Mouse (Mus musculus) heart, embryonic 15.5 days (tissue): ENCODE measurements around the gene Uba5. TPM values are rescaled to one million over a fixed set of nuclear protein-coding genes. Genes with fewer than 3 reads are reported as not detected.

Experiments used
- ATAC-seq: fragments of 200-750 bp; cut with Nextera tagmentation; replicated peaks from 2 replicates; pipeline ENCODE4 v1.8.0; 2017; ENCODE audit warnings: low read depth, moderate TSS enrichment; ENCODE audit not compliant: insufficient number of reproducible peaks, insufficient read depth, low FRiP score
- H3K27ac ChIP-seq: fragments of 300-500 bp; sonication (generic); 2 replicates; pipeline ENCODE4 v1.5.1; 2015; ENCODE audit warnings: mild to moderate bottlenecking, inconsistent platforms
- H3K27me3 ChIP-seq: fragments of 300-500 bp; sonication (generic); 2 replicates; pipeline ENCODE4 v1.6.1; 2015; ENCODE audit warnings: inconsistent platforms
- H3K36me3 ChIP-seq: fragments of 300-500 bp; sonication (generic); 2 replicates; pipeline ENCODE4 v1.6.1; 2015; ENCODE audit warnings: mild to moderate bottlenecking, inconsistent platforms
- H3K4me1 ChIP-seq: fragments of 300-500 bp; sonication (generic); replicated peaks from 2 replicates; pipeline ENCODE4 v1.6.1; 2015; ENCODE audit warnings: inconsistent platforms
- H3K4me2 ChIP-seq: fragments of 300-500 bp; sonication (generic); 2 replicates; pipeline ENCODE4 v1.6.1; 2015; ENCODE audit warnings: inconsistent platforms, mild to moderate bottlenecking, moderate library complexity
- H3K4me3 ChIP-seq: fragments of 300-500 bp; sonication (generic); 2 replicates; pipeline ENCODE4 v1.5.1; 2015; ENCODE audit warnings: mild to moderate bottlenecking, inconsistent platforms
- H3K9ac ChIP-seq: fragments of 300-500 bp; sonication (generic); 2 replicates; pipeline ENCODE4 v1.6.1; 2015; ENCODE audit warnings: mild to moderate bottlenecking, inconsistent platforms
- H3K9me3 ChIP-seq: fragments of 300-500 bp; sonication (generic); replicated peaks from 2 replicates; pipeline ENCODE4 v1.6.1; 2016; ENCODE audit warnings: inconsistent platforms
- WGBS: fragments of 180-500 bp; shearing (Covaris S2); methylation state at CpG from one replicate; pipeline ENCODE4 v1.1.7; 2015; ENCODE audit warnings: mixed read lengths; 5-methylcytosine and 5-hydroxymethylcytosine counted together
- polyA plus RNA-seq: library from polyadenylated mRNA; unstranded; fragments of >200 nt; fragmentation: Nextera tagmentation; extraction: Ambion mirVana; gene quantifications from 2 replicates; pipeline ENCODE4 v1.2.1, GENCODE M21; 2015

Gene Uba5
- polyA plus RNA-seq, 1 experiment from 2014 or later = 31.3 TPM

DNA sequence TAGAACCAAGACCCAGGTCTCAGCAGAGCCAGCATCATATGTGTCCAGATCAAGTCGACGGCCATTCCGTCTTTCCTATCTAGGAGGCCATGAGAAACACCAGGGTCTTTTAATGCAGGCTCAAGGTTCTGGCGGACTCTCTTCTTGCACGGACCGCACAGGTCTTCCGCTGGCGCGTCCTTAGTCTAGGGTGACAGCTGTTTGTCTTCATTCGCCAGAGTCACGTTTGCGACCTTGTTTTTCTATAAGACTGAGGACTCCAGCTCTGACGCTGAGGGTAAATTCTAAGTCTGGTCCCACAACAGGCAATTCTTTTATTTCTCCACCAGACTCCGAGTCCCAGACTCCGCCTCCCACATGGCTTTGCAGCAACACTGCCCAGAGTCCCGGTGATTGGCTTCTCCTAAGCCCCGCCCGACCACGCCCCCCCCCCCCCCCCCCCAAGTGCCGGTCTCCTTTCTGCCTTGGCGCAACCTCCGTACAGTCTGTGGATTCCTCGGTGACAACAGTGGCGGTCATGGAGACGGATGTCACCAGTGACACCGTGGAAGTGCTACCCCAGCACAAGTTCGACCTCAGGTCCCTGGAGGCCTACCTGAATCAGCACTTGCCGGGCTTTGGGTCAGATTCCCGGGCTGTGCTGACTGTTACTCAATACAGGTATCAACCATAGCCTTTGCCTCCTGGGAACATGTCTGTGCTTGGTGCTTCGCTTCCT, 469 bp upstream of the Uba5 start, which contains the start of gene Acad11:
Gene Acad11, plus strand, starts transcription at position 134 of the 718 bp plus-strand sequence.
- Histone ChIP-seq H3K9me3 (no peaks in the 10 kb centered on the region), H3K27me3 (no peaks in the 10 kb centered on the region), H3K36me3 (peaks cover 13% of the 10 kb centered on the region), H3K4me2 (peak within 1 kb of the TSS; percentile 78), H3K4me1 (peaks cover 19% of the 10 kb centered on the region), H3K4me3 (peak within 1 kb of the TSS; percentile 84), H3K27ac (peak within 1 kb of the TSS; percentile 78), H3K9ac (peak within 1 kb of the TSS; percentile 84)
- WGBS = under 1% methylated on average over 27 of the region's 30 CpGs
- peak; percentile 92 for ATAC-seq

DNA sequence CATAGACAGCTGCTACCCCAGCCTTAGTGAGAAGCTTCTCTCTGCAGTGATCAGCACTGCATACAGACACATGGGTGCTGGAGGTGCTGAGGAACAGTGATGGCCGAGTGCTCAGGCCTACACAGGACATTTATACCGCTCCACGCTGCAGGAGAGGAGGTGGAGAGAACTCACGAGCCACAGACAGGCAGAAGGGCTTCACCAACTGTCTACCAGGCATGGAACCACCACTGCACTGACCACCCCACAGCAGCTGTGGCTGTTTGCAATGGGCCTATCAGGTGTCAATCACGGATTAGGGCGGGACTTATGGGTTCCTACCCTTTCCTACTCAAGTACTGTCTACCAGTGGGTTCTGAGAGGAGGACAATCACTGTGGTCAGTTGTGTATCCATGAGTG, 11.9 kb downstream of the Uba5 start:
- Histone ChIP-seq H3K4me2 (no peak overlapping the region), H3K4me3 (no peak overlapping the region), H3K4me1 (no peaks in the 10 kb centered on the region), H3K27me3 (no peaks in the 10 kb centered on the region), H3K36me3 (peaks cover 95% of the 10 kb centered on the region), H3K9me3 (no peaks in the 10 kb centered on the region), H3K27ac (no peak overlapping the region), H3K9ac (no peak overlapping the region)
- WGBS = 95% methylated on average over 6 of the region's 6 CpGs
- no peak for ATAC-seq

GRCm38 (mm10) chr9:104043676-104044075, 19.3 kb downstream of the Uba5 start:
- H3K9me3 ChIP-seq = no peaks in the 10 kb centered on the region
- H3K4me1 ChIP-seq = no peaks in the 10 kb centered on the region
- H3K4me3 ChIP-seq = no peak overlapping the region
- no peaks in the 10 kb centered on the region for H3K27me3 ChIP-seq
- peaks cover 35% of the 10 kb centered on the region for H3K36me3 ChIP-seq
- no peak for ATAC-seq
- H3K9ac ChIP-seq = no peak overlapping the region
- H3K27ac ChIP-seq = no peak overlapping the region
- 81% methylated on average over 4 of the region's 4 CpGs for whole genome bisulfite sequencing
- H3K4me2 ChIP-seq = no peak overlapping the region

DNA sequence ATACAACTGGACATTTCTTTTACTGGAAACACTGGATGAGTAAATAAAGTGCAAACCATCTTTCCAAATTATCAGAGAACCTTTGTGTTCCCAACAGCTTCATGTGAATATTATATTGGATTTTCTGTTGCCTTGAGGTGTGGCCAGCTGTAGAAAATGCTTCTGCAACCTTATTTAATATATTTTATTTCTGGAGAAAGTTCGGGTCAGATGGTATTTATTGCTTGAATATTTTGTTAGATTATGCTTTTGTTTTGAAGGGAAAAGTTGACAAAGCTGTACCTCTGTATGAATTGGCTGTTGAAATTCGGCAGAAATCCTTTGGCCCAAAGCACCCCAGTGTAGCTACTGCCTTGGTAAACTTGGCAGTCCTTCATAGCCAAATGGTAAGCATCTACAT, 22.6 kb downstream of the Uba5 start, which contains the start of gene Gm28305:
Gene Gm28305, plus strand, starts transcription at position 301 of the 400 bp plus-strand sequence.
- 65% methylated on average over 2 of the region's 2 CpGs for WGBS
- H3K9ac ChIP-seq = no peak within 1 kb of the TSS
- H3K4me3 ChIP-seq = no peak within 1 kb of the TSS
- H3K36me3 ChIP-seq = peaks cover 15% of the 10 kb centered on the region; the same call in 1 of the 2 replicates
- no peak for ATAC-seq
- H3K4me2 ChIP-seq = no peak within 1 kb of the TSS
- H3K9me3 ChIP-seq = no peaks in the 10 kb centered on the region
- H3K4me1 ChIP-seq = 0 out of 2 replicates have a peak, but pooled peaks cover 3% of the 10 kb centered on the region
- no peak within 1 kb of the TSS for H3K27ac ChIP-seq
- no peaks in the 10 kb centered on the region for H3K27me3 ChIP-seq

DNA sequence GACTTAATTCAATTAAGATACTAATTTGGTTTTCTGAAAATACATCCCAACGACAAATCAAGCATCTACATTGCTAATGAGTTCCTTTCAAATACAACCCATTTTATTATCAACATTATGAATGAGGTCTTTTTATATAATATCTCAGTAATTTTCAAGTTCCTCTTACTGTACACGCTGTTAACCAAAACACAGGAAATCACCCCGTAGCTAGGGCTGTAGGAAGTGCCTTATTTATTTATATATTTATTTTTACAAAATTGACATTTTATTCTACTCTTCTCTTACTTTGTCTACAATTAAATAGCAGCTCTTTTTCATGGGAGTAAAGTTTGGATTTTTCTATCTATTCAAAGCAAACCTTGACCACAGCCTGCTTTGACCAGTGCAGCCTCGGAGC, 23.2 kb downstream of the Uba5 start:
- Histone ChIP-seq H3K27ac (no peak overlapping the region), H3K4me1 (0 out of 2 replicates have a peak, but pooled peaks cover 3% of the 10 kb centered on the region), H3K9me3 (no peaks in the 10 kb centered on the region), H3K9ac (no peak overlapping the region), H3K27me3 (no peaks in the 10 kb centered on the region), H3K4me2 (no peak overlapping the region), H3K4me3 (no peak overlapping the region), H3K36me3 (peaks cover 15% of the 10 kb centered on the region; the same call in 1 of the 2 replicates)
- WGBS = 81% methylated on average over 4 of the region's 4 CpGs
- ATAC-seq = no peak

GRCm38 (mm10) chr9:104039031-104039695, 23.8 kb downstream of the Uba5 start:
- Histone ChIP-seq H3K36me3 (peaks cover 15% of the 10 kb centered on the region; the same call in 1 of the 2 replicates), H3K27me3 (no peaks in the 10 kb centered on the region), H3K4me2 (no peak overlapping the region), H3K4me3 (no peak overlapping the region), H3K9me3 (no peaks in the 10 kb centered on the region), H3K27ac (no peak overlapping the region), H3K4me1 (0 out of 2 replicates have a peak, but pooled peaks cover 3% of the 10 kb centered on the region), H3K9ac (no peak overlapping the region)
- ATAC-seq = no peak
- WGBS = 92% methylated on average over 21 of the region's 21 CpGs

GRCm38 (mm10) chr9:104038266-104038665, 24.7 kb downstream of the Uba5 start:
- H3K36me3 ChIP-seq = peaks cover 15% of the 10 kb centered on the region; the same call in 1 of the 2 replicates

GRCm38 (mm10) chr9:104035261-104036015, 27.5 kb downstream of the Uba5 start:
- 52% methylated on average over 24 of the region's 24 CpGs for WGBS
- peaks cover 17% of the 10 kb centered on the region; the same call in 1 of the 2 replicates for H3K36me3 ChIP-seq
- ATAC-seq = 0 out of 2 replicates have a peak, but pooled peaks have one; percentile 43

More at GRCm38 (mm10) chr9:104038266-104038665, 24.7 kb downstream of the Uba5 start:
- Histone ChIP-seq H3K27ac (peak overlapping the region; percentile 10; the same call in 1 of the 2 replicates), H3K4me3 (no peak overlapping the region), H3K9ac (no peak overlapping the region), H3K27me3 (no peaks in the 10 kb centered on the region), H3K9me3 (no peaks in the 10 kb centered on the region), H3K4me2 (no peak overlapping the region), H3K4me1 (0 out of 2 replicates have a peak, but pooled peaks cover 3% of the 10 kb centered on the region)
- no peak for ATAC-seq
- WGBS = 74% methylated on average over 13 of the region's 13 CpGs

DNA sequence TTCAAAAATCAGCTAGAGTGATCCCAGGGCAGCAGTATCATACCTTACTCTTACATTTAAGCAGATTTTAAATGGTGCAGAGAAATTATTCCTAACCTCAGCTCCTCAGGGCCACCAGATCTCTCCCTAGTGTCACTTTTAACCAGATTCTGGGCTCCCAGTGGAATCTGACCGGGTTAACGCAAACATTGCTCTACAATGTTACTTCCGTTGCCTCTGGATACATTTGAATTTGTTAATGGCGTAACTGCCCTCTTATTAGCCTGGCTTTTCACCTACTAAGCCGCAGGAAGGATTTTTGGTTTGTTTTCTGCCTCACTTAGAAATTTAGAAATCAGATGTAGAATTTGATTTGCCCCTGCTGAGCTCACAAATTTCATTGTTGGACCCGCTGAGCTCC, 28.2 kb downstream of the Uba5 start:
- H3K27ac ChIP-seq = no peak overlapping the region
- 76% methylated on average over 6 of the region's 6 CpGs for WGBS
- H3K9me3 ChIP-seq = no peaks in the 10 kb centered on the region
- H3K4me3 ChIP-seq = no peak overlapping the region
- 0 out of 2 replicates have a peak, but pooled peaks cover 3% of the 10 kb centered on the region for H3K4me1 ChIP-seq
- no peak overlapping the region for H3K4me2 ChIP-seq
- H3K9ac ChIP-seq = no peak overlapping the region
- H3K36me3 ChIP-seq = peaks cover 17% of the 10 kb centered on the region; the same call in 1 of the 2 replicates
- H3K27me3 ChIP-seq = no peaks in the 10 kb centered on the region
- no peak for ATAC-seq

More at GRCm38 (mm10) chr9:104035261-104036015, 27.5 kb downstream of the Uba5 start:
- no peaks in the 10 kb centered on the region for H3K27me3 ChIP-seq
- no peak overlapping the region for H3K4me3 ChIP-seq
- H3K27ac ChIP-seq = no peak overlapping the region
- H3K4me1 ChIP-seq = 0 out of 2 replicates have a peak, but pooled peaks cover 3% of the 10 kb centered on the region
- no peaks in the 10 kb centered on the region for H3K9me3 ChIP-seq
- H3K9ac ChIP-seq = no peak overlapping the region
- H3K4me2 ChIP-seq = no peak overlapping the region

GRCm38 (mm10) chr9:104034231-104034630, 28.7 kb downstream of the Uba5 start:
- WGBS = 83% methylated on average over 8 of the region's 8 CpGs
- Histone ChIP-seq H3K9me3 (no peaks in the 10 kb centered on the region), H3K36me3 (peaks cover 17% of the 10 kb centered on the region; the same call in 1 of the 2 replicates), H3K4me2 (no peak overlapping the region), H3K27ac (no peak overlapping the region), H3K4me1 (0 out of 2 replicates have a peak, but pooled peaks cover 3% of the 10 kb centered on the region), H3K4me3 (no peak overlapping the region), H3K27me3 (no peaks in the 10 kb centered on the region), H3K9ac (no peak overlapping the region)
- no peak for ATAC-seq

DNA sequence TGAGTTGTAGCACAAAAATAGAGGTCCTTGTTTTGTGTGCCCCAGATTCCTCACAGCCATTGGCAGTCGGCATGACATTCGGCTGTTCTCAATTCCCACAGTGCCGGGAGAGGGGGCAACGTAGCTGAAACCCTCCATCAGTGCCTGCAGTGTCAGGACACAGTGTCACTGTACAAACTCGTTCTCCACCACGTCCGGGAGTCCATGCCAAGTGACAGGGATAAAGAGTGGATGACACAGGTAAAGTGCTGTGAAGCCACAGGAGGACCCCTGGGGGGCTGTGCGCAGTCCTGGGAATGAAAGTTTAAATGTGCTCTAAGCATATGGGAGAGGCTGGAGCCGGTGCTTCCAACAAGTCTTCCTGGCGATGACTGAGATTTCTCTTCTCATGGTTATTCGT, 33.1 kb downstream of the Uba5 start:
- Histone ChIP-seq H3K9ac (no peak overlapping the region), H3K9me3 (no peaks in the 10 kb centered on the region), H3K4me1 (no peaks in the 10 kb centered on the region), H3K4me2 (no peak overlapping the region), H3K4me3 (no peak overlapping the region), H3K27me3 (no peaks in the 10 kb centered on the region), H3K36me3 (peaks cover 27% of the 10 kb centered on the region), H3K27ac (no peak overlapping the region)
- 87% methylated on average over 11 of the region's 11 CpGs for WGBS
- no peak for ATAC-seq
